Mouse (Mus musculus) lung, postnatal 0 days (tissue): ENCODE measurements at regions not wholly inside any gene's neighbourhood (a gene's known extent, or its start where the extent isn't known, plus 50 kb on each side); places are given as distances from the start of the nearest gene placed in this dataset.

ENCODE experiments used
- CTCF ChIP-seq: IDR thresholded peaks from 2 replicates; pipeline ENCODE4 v1.5.1; 2016; ENCODE audit warnings: antibody characterized with exemption, mild to moderate bottlenecking
- EP300 ChIP-seq: IDR thresholded peaks from 2 replicates; pipeline ENCODE4 v1.6.1; 2016; ENCODE audit warnings: antibody characterized with exemption, mild to moderate bottlenecking, control low read depth

DNA sequence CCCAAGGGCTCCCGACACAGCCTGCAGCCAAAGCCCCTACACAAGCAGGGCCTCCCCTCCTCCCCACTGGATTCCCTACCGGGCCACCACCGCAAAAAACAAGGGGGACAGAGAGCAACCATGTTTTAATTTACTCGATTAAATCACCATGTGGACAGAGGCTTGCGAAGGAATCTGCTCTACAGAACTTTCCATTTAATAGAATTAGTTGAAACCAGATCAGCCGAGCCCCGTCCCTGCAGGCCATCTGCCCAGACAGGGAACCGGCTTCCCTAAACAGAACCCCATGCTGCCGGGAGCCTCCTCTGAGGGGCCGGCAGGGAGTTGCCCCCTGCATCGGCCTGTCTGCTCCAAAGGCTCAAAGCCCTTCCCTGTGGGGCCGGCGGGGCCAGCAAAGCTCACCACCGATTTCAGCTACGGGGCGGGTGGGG is 77.5 kb upstream of the Msx1 start:
- TF ChIP-seq CTCF (no peak), EP300 (no peak)
